Mouse (Mus musculus) lung, embryonic 16.5 days (tissue): ENCODE measurements around the gene Cblc. TPM values are rescaled to one million over a fixed set of nuclear protein-coding genes. Genes with fewer than 3 reads are reported as not detected.
"Not testable (repeated sequence)": the region's sequence is repeated elsewhere in the genome, so short reads cannot be mapped to it uniquely, and the experiment has no call there.

ENCODE experiments used
- ATAC-seq: fragments of 200-750 bp; cut with Nextera tagmentation; 2 replicates; pipeline ENCODE4 v1.8.0; 2017; ENCODE audit warnings: low read depth, mild to moderate bottlenecking, moderate library complexity
- H3K27ac ChIP-seq: fragments of 300-500 bp; sonication (generic); 2 replicates; pipeline ENCODE4 v1.5.1; 2014; ENCODE audit warnings: mild to moderate bottlenecking, control low read depth, low read length
- H3K27me3 ChIP-seq: fragments of 300-500 bp; sonication (generic); 2 replicates; pipeline ENCODE4 v1.6.1; 2014; ENCODE audit warnings: low read depth, low read length, mixed read lengths; ENCODE audit not compliant: control insufficient read depth, insufficient read depth
- H3K36me3 ChIP-seq: fragments of 300-500 bp; sonication (generic); 2 replicates; pipeline ENCODE4 v1.6.1; 2014; ENCODE audit warnings: low read length; ENCODE audit not compliant: control insufficient read depth, insufficient read depth
- H3K4me1 ChIP-seq: fragments of 300-500 bp; sonication (generic); replicated peaks from 2 replicates; pipeline ENCODE4 v1.6.1; 2014; ENCODE audit warnings: low read length, mixed read lengths; ENCODE audit not compliant: control insufficient read depth, insufficient read depth
- H3K4me2 ChIP-seq: fragments of 300-500 bp; sonication (generic); 2 replicates; pipeline ENCODE4 v1.6.1; 2014; ENCODE audit warnings: low read depth, low read length, control low read depth
- H3K4me3 ChIP-seq: fragments of 300-500 bp; sonication (generic); 2 replicates; pipeline ENCODE4 v1.5.1; 2014; ENCODE audit warnings: mild to moderate bottlenecking, low read length, control low read depth
- H3K9ac ChIP-seq: fragments of 300-500 bp; sonication (generic); 2 replicates; pipeline ENCODE4 v1.6.1; 2014; ENCODE audit warnings: low read length, control low read depth
- H3K9me3 ChIP-seq: fragments of 300-500 bp; sonication (generic); 2 replicates; pipeline ENCODE4 v1.6.1; 2016; ENCODE audit warnings: low read length; ENCODE audit not compliant: control insufficient read depth
- WGBS: fragments of 180-500 bp; shearing (Covaris S2); extraction: QIAGEN DNeasy Blood & Tissue Kit; methylation state at CpG from one replicate; pipeline ENCODE4 v1.1.7; 2014; 5-methylcytosine and 5-hydroxymethylcytosine counted together
- polyA plus RNA-seq: library from polyadenylated mRNA; unstranded; fragments of >200 nt; fragmentation: Nextera tagmentation; extraction: Ambion mirVana; gene quantifications from 2 replicates; pipeline ENCODE4 v1.2.1, GENCODE M21; 2015

Gene Cblc
- polyA plus RNA-seq, 1 experiment from 2014 or later = 17.8 TPM

DNA sequence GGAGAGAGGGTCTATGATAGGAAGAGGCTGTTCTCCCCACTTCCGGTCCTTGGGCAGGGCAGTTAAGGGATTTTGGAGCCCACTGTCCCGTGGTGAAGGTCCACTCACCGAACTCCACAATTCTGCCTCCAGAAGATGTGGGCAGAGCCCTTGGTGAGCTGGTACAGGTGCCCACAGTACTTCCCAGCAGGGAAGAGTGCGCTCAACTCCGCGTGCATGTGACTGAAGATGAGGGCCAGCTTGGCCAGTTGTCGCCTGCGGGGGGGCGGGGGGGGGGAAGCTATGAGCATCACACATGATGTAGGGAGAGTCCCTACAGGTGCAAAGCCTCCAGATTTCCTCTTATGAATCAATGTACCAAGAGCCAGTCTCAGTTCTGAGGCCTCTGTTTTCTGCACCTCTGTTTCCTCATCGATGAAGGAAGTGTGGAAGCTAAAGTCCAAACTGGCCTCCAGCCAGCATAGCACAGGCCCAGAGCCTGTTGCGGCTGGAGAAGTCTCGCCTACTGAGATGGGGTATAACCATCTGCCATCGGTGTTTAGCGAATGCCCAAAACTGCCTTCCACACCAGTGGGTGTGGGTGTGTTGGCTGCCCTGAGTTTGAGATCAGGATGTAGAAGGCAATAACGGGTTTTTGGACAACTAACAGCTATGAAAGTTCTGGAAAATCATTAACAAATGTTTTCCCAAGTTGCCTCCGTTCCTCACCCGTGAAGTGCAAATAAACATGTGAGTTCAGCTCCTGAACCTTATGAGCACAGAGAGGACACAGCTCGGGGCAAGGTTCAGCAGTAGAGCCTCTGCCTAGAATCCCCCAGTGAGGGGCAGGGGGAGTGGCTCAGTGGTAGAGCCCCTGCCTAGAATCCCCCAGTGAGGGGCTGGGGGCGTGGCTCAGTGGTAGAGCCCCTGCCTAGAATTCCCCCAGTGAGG, 3.6 kb downstream of the Cblc start:
- no peaks in the 10 kb centered on the region for H3K36me3 ChIP-seq
- H3K9ac ChIP-seq = no peak overlapping the region
- peaks cover 4% of the 10 kb centered on the region; the same call in 1 of the 2 replicates for H3K4me1 ChIP-seq
- H3K27ac ChIP-seq = no peak overlapping the region
- H3K27me3 ChIP-seq = peaks cover 17% of the 10 kb centered on the region
- WGBS = 73% methylated on average over 19 of the region's 19 CpGs
- no peaks in the 10 kb centered on the region for H3K9me3 ChIP-seq
- no peak for ATAC-seq
- no peak overlapping the region for H3K4me2 ChIP-seq
- no peak overlapping the region for H3K4me3 ChIP-seq

DNA sequence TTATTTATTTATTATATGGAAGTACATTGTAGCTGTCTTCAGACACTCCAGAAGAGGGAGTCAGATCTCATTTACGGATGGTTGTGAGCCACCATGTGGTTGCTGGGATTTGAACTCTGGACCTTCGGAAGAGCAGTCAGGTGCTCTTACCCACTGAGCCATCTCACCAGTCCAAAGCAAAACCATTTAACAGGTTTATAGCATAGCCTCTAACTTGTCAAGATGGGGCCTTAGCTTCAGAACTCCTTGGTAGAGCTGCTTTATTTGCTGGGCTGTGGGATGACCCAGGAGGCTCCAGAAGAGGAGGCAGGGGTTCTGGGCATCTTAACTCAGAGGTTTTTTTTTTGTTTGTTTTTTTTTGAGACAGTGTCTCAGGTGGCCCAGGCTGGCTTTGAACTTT, 5.1 kb downstream of the Cblc start:
- not testable (repeated sequence) for ATAC-seq, H3K36me3 ChIP-seq, H3K4me3 ChIP-seq, H3K9ac ChIP-seq, H3K27ac ChIP-seq, H3K4me1 ChIP-seq, H3K27me3 ChIP-seq, H3K4me2 ChIP-seq, H3K9me3 ChIP-seq
- 82% methylated on average over 2 of the region's 2 CpGs for WGBS

DNA sequence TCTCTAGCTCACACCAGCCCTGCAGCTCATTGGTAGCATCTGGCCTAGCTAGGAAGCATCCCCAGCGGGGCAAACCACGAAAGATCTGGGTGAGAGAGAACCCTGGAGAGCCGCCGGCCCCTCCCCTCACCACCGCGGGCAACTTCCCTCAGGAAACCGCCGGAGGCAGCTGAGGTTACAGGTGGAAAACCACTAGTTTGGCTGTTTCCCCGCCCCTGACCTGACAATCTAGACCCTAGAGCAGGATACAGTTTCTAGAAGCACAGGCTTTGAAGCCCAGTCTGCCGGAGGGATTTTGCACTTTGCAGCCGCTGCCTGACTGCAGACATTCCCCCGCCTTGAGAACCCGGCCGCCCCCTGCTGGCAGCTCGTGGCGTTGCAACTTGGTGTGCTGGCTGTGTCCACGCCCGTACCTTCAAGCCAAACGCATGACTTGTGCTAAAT, 6.7 kb downstream of the Cblc start:
- no peaks in the 10 kb centered on the region for H3K36me3 ChIP-seq
- peak overlapping the region; percentile 43 for H3K4me3 ChIP-seq
- H3K9me3 ChIP-seq = no peaks in the 10 kb centered on the region
- peak overlapping the region; percentile 16; the same call in 1 of the 2 replicates for H3K27ac ChIP-seq
- H3K4me2 ChIP-seq = peak overlapping the region; percentile 66
- H3K27me3 ChIP-seq = 0 out of 2 replicates have a peak, but pooled peaks cover 2% of the 10 kb centered on the region
- H3K9ac ChIP-seq = peak overlapping the region; percentile 64
- peak; percentile 59 for ATAC-seq
- WGBS = under 1% methylated on average over 19 of the region's 19 CpGs
- H3K4me1 ChIP-seq = peaks cover 4% of the 10 kb centered on the region; the same call in 1 of the 2 replicates

- Histone ChIP-seq H3K27me3 (0 out of 2 replicates have a peak, but pooled peaks cover 2% of the 10 kb centered on the region), H3K4me3 (no peak overlapping the region), H3K9me3 (no peaks in the 10 kb centered on the region), H3K4me1 (peaks cover 4% of the 10 kb centered on the region; the same call in 1 of the 2 replicates), H3K9ac (no peak overlapping the region), H3K27ac (no peak overlapping the region), H3K4me2 (no peak overlapping the region), H3K36me3 (no peaks in the 10 kb centered on the region)
- WGBS = 36% methylated on average over 12 of the region's 12 CpGs
- ATAC-seq = no peak
Measured at GRCm38 (mm10) chr7:19785874-19786458, 10.6 kb downstream of the Cblc start.

- H3K36me3 ChIP-seq = no peaks in the 10 kb centered on the region
- H3K27ac ChIP-seq = no peak overlapping the region
- H3K4me2 ChIP-seq = no peak overlapping the region
- peaks cover 3% of the 10 kb centered on the region; the same call in 1 of the 2 replicates for H3K4me1 ChIP-seq
- no peaks in the 10 kb centered on the region; the same call in 1 of the 2 replicates for H3K9me3 ChIP-seq
- peak; percentile 6; the same call in 1 of the 2 replicates for ATAC-seq
- no peaks in the 10 kb centered on the region for H3K27me3 ChIP-seq
- H3K9ac ChIP-seq = no peak overlapping the region
- 17% methylated on average over 11 of the region's 11 CpGs for WGBS
- no peak overlapping the region for H3K4me3 ChIP-seq
Measured at GRCm38 (mm10) chr7:19784764-19785535, 11.7 kb downstream of the Cblc start.

DNA sequence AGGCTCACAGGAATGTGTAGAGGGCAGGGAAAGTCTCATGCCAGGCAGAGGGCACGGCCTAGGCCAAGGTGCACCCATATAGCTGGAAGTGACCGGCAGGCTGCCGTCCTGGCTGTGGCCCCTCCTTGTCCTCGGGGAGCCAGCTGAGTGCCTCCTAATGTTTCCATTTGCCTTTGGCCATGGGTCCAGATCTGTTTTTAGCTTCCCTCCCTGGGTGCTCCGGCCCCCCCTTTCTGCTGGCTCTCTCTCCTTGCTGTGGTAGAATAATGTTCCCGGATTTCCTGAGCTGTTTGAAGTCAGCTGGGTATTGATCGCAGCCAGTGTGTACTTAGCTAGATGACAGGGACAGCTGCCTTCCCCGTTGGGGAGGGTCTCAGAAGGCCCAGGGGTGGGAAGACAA, 13.0 kb downstream of the Cblc start:
- no peak overlapping the region for H3K4me2 ChIP-seq
- WGBS = 54% methylated on average over 8 of the region's 8 CpGs
- no peak overlapping the region for H3K9ac ChIP-seq
- no peaks in the 10 kb centered on the region; the same call in 1 of the 2 replicates for H3K9me3 ChIP-seq
- peaks cover 4% of the 10 kb centered on the region; the same call in 1 of the 2 replicates for H3K4me1 ChIP-seq
- 0 out of 2 replicates have a peak, but pooled peaks have one; percentile 4 for ATAC-seq
- H3K27ac ChIP-seq = peak overlapping the region; percentile 47; the same call in 1 of the 2 replicates
- H3K27me3 ChIP-seq = no peaks in the 10 kb centered on the region
- no peaks in the 10 kb centered on the region for H3K36me3 ChIP-seq
- no peak overlapping the region for H3K4me3 ChIP-seq

- 90% methylated on average over 4 of the region's 4 CpGs for WGBS
- no peak for ATAC-seq
- Histone ChIP-seq H3K9ac (no peak overlapping the region), H3K9me3 (no peaks in the 10 kb centered on the region; the same call in 1 of the 2 replicates), H3K4me1 (peaks cover 4% of the 10 kb centered on the region; the same call in 1 of the 2 replicates), H3K27me3 (no peaks in the 10 kb centered on the region), H3K36me3 (no peaks in the 10 kb centered on the region), H3K27ac (no peak overlapping the region), H3K4me2 (no peak overlapping the region), H3K4me3 (no peak overlapping the region)
Measured at GRCm38 (mm10) chr7:19782645-19783044, 14.0 kb downstream of the Cblc start.

DNA sequence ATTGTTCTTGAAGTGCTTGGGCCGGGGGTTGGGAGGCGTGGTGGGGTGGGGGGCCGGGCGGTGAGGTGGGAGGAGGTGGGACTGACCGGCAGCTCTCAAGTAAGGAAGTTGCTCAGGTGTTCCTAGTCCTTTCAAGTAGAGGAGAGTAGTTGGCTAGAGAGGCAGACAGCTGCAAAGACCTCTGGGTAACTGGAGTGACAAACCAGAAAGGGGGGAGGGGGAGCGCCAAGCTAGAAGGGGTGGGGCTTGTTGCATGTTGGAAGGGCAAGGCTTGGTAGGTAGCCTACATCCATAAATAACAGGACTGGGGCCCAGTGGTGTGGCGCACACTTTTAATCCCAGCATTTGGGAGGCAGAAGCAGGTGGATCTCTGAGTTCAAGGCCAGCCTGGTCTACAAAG, 14.9 kb downstream of the Cblc start:
- Histone ChIP-seq H3K4me1 (peaks cover 4% of the 10 kb centered on the region; the same call in 1 of the 2 replicates), H3K4me2 (no peak overlapping the region), H3K9me3 (no peaks in the 10 kb centered on the region; the same call in 1 of the 2 replicates), H3K9ac (no peak overlapping the region), H3K36me3 (no peaks in the 10 kb centered on the region), H3K4me3 (no peak overlapping the region), H3K27me3 (no peaks in the 10 kb centered on the region), H3K27ac (no peak overlapping the region)
- ATAC-seq = no peak
- 81% methylated on average over 7 of the region's 7 CpGs for WGBS
